Mouse (Mus musculus) liver, adult 10 weeks (tissue): Measurements from ENCODE around the gene B9d2. TPM values are rescaled to one million over a fixed set of nuclear protein-coding genes. Genes with fewer than 3 reads are reported as not detected.

Experiments
- polyA plus RNA-seq: library from polyadenylated mRNA; stranded (reverse); fragments of 350-450 nt; fragmentation: Illumina TruSeq; extraction: RNeasy Lipid Tissue Mini Kit (QIAGEN cat#74804); gene quantifications from one replicate; pipeline ENCODE4 v1.2.3, GENCODE M21; 2014; ENCODE audit warnings: low read depth, low replicate concordance

B9d2 gene
- polyA plus RNA-seq, result not detected

GRCm38 (mm10) chr7:25680514-25681258 lies at the start of gene B9d2:
Gene B9d2 (plus strand): TSS chr7:25680780.

GRCm38 (mm10) chr7:25658657-25659472 lies 21.7 kb upstream of the B9d2 start, which contains the start of the genes Bckdha and Exosc5:
Gene Bckdha (minus strand): TSS chr7:25658981.
Gene Exosc5 (plus strand): TSS chr7:25659164.

GRCm38 (mm10) chr7:25674719-25675300 lies 5.8 kb upstream of the B9d2 start, which contains the start of gene Tmem91:
Gene Tmem91 (minus strand): TSS chr7:25675166.

GRCm38 (mm10) chr7:25686680-25687531 lies 6.3 kb downstream of the B9d2 start, which contains the start of gene Tgfb1:
Gene Tgfb1 (plus strand): TSS chr7:25687002.

GRCm38 (mm10) chr7:25718788-25719417 lies 38.3 kb downstream of the B9d2 start, which contains the start of gene Ccdc97:
Gene Ccdc97 (minus strand): TSS chr7:25719088.

Other genes starting within 250 kb of the B9d2 start
- 193 TPM for gene Ceacam1, start 203.2 kb upstream of the B9d2 start, polyA plus RNA-seq
- not detected for gene Ceacam2, start 140.9 kb upstream of the B9d2 start, polyA plus RNA-seq
- not detected for gene Erich4, start 64.9 kb upstream of the B9d2 start, polyA plus RNA-seq
- gene Dmac2, start 61.4 kb upstream of the B9d2 start, polyA plus RNA-seq, result 21.7 TPM
- gene B3gnt8, start 54.1 kb upstream of the B9d2 start, polyA plus RNA-seq, result not detected
- gene Bckdha, start 21.8 kb upstream of the B9d2 start, polyA plus RNA-seq, result 1.8 TPM
- 1.1 TPM for gene Exosc5, start 21.6 kb upstream of the B9d2 start, polyA plus RNA-seq
- gene Tmem91, start 5.6 kb upstream of the B9d2 start, polyA plus RNA-seq, result not detected
- 1.1 TPM for gene Tgfb1, start 6.2 kb downstream of the B9d2 start, polyA plus RNA-seq
- 1.7 TPM for gene Ccdc97, start 38.3 kb downstream of the B9d2 start, polyA plus RNA-seq
- gene Hnrnpul1, start 74.0 kb downstream of the B9d2 start, polyA plus RNA-seq, result 22.5 TPM
- 7.3 TPM for gene Axl, start 107.9 kb downstream of the B9d2 start, polyA plus RNA-seq
- gene Cyp2s1, start 136.1 kb downstream of the B9d2 start, polyA plus RNA-seq, result not detected
- gene Cyp2b10, start 216.8 kb downstream of the B9d2 start, polyA plus RNA-seq, result 97.7 TPM